Mouse (Mus musculus) midbrain, embryonic 13.5 days (tissue): ENCODE measurements around the gene Irgq. TPM values are rescaled to one million over a fixed set of nuclear protein-coding genes. Genes with fewer than 3 reads are reported as not detected.
A peak's percentile ranks its signal among the peaks of the same experiment; 100 is the strongest.
"Not testable (repeated sequence)": the region's sequence is repeated elsewhere in the genome, so short reads cannot be mapped to it uniquely, and the experiment has no call there.

Experiments used
- ATAC-seq: fragments of 200-750 bp; cut with Nextera tagmentation; 2 replicates; pipeline ENCODE4 v1.8.0; 2017; ENCODE audit warnings: mild to moderate bottlenecking, moderate TSS enrichment, moderate library complexity
- H3K27ac ChIP-seq: fragments of 300-500 bp; sonication (generic); 2 replicates; pipeline ENCODE4 v1.5.1; 2015; ENCODE audit warnings: inconsistent platforms, mild to moderate bottlenecking, moderate library complexity
- H3K27me3 ChIP-seq: fragments of 300-500 bp; sonication (generic); 2 replicates; pipeline ENCODE4 v1.6.1; 2015; ENCODE audit warnings: mild to moderate bottlenecking, inconsistent platforms
- H3K36me3 ChIP-seq: fragments of 300-500 bp; sonication (generic); 2 replicates; pipeline ENCODE4 v1.6.1; 2015; ENCODE audit warnings: mild to moderate bottlenecking, inconsistent platforms
- H3K4me1 ChIP-seq: fragments of 300-500 bp; sonication (generic); replicated peaks from 2 replicates; pipeline ENCODE4 v1.6.1; 2015; ENCODE audit warnings: inconsistent platforms
- H3K4me2 ChIP-seq: fragments of 300-500 bp; sonication (generic); replicated peaks from 2 replicates; pipeline ENCODE4 v1.6.1; 2015; ENCODE audit warnings: moderate library complexity, mild to moderate bottlenecking, inconsistent platforms
- H3K4me3 ChIP-seq: fragments of 300-500 bp; sonication (generic); replicated peaks from 2 replicates; pipeline ENCODE4 v1.5.1; 2015; ENCODE audit warnings: mild to moderate bottlenecking, inconsistent platforms
- H3K9ac ChIP-seq: fragments of 300-500 bp; sonication (generic); replicated peaks from 2 replicates; pipeline ENCODE4 v1.6.1; 2015; ENCODE audit warnings: mild to moderate bottlenecking, inconsistent platforms
- H3K9me3 ChIP-seq: fragments of 300-500 bp; sonication (generic); 2 replicates; pipeline ENCODE4 v1.6.1; 2016; ENCODE audit warnings: mild to moderate bottlenecking, inconsistent platforms
- WGBS: fragments of 180-500 bp; shearing (Covaris S2); methylation state at CpG from one replicate; pipeline ENCODE4 v1.1.7; 2015; 5-methylcytosine and 5-hydroxymethylcytosine counted together
- polyA plus RNA-seq: library from polyadenylated mRNA; unstranded; fragments of >200 nt; fragmentation: Nextera tagmentation; extraction: Ambion mirVana; gene quantifications from 2 replicates; pipeline ENCODE4 v1.2.1, GENCODE M21; 2015

Irgq gene
- polyA plus RNA-seq, 1 experiment from 2014 or later, result 25.3 TPM

GRCm38 (mm10) chr7:24517654-24518053 is 12.8 kb upstream of the Irgq start:
- H3K4me3 ChIP-seq, result no peak overlapping the region
- H3K27ac ChIP-seq, result peak overlapping the region; percentile 46; the same call in 1 of the 2 replicates
- no peak for ATAC-seq
- H3K9ac ChIP-seq, result no peak overlapping the region
- H3K4me1 ChIP-seq, result 0 out of 2 replicates have a peak, but pooled peaks cover 2% of the 10 kb centered on the region
- no peaks in the 10 kb centered on the region for H3K9me3 ChIP-seq
- H3K36me3 ChIP-seq, result peaks cover 59% of the 10 kb centered on the region
- H3K27me3 ChIP-seq, result no peaks in the 10 kb centered on the region
- no peak overlapping the region for H3K4me2 ChIP-seq
- WGBS, result 53% methylated on average over 6 of the region's 6 CpGs

DNA sequence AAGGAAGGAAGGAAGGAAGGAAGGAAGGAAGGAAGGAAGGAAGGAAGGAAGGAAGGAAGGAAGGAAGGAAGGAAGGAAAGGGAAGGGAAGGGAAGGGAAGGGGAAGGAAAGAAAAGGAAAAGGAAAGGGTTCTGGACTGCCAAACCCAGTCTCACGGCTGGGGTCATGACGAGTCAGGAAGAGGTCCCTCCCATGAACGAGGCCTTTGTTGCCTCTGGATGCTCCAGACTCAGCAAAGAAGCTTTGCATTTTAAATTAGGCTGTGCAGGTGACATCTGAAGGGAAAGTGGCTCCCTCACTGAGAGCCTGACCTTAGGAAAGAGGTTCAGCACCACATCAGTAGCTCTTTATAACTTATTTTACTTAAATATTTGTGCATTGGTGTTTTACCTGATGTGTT is 11.4 kb upstream of the Irgq start:
- peaks cover 44% of the 10 kb centered on the region for H3K36me3 ChIP-seq
- H3K4me1 ChIP-seq, result no peaks in the 10 kb centered on the region
- no peaks in the 10 kb centered on the region for H3K27me3 ChIP-seq
- H3K4me3 ChIP-seq, result no peak overlapping the region
- ATAC-seq, result no peak
- no peak overlapping the region for H3K4me2 ChIP-seq
- 22% methylated on average over 3 of the region's 3 CpGs for WGBS
- no peaks in the 10 kb centered on the region for H3K9me3 ChIP-seq
- no peak overlapping the region for H3K27ac ChIP-seq
- H3K9ac ChIP-seq, result no peak overlapping the region

DNA sequence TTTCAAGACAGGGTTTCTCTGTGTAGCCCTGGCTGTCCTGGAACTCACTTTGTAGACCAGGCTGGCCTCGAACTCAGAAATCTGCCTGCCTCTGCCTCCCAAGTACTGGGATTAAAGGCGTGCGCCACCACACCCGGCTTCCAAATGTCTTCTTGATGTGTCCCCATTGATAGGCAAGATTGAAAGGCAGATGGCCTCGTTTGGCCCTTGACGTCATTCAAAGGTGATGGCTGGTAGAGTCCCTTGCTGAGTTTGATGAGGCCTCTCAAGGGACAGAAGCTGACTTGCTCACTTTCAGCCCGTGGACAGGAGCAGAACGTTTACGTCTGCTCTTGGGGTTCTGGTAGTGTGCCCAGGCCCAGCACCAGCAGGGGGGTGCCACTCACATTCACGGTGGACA is 10.4 kb upstream of the Irgq start:
- not testable (repeated sequence) for H3K4me1 ChIP-seq, H3K9ac ChIP-seq, ATAC-seq, H3K4me2 ChIP-seq, H3K27ac ChIP-seq, H3K27me3 ChIP-seq, H3K4me3 ChIP-seq, H3K9me3 ChIP-seq
- peaks cover 35% of the 10 kb centered on the region for H3K36me3 ChIP-seq
- WGBS, result 87% methylated on average over 10 of the region's 10 CpGs

- no peak for ATAC-seq
- Histone ChIP-seq H3K4me3 (no peak overlapping the region), H3K9me3 (no peaks in the 10 kb centered on the region), H3K4me2 (no peak overlapping the region), H3K4me1 (no peaks in the 10 kb centered on the region), H3K27me3 (no peaks in the 10 kb centered on the region), H3K36me3 (peaks cover 10% of the 10 kb centered on the region), H3K27ac (no peak overlapping the region), H3K9ac (no peak overlapping the region)
- WGBS, result 69% methylated on average over 5 of the region's 5 CpGs
These were observed 7.7 kb upstream of the Irgq start for GRCm38 (mm10) chr7:24522805-24523204.

DNA sequence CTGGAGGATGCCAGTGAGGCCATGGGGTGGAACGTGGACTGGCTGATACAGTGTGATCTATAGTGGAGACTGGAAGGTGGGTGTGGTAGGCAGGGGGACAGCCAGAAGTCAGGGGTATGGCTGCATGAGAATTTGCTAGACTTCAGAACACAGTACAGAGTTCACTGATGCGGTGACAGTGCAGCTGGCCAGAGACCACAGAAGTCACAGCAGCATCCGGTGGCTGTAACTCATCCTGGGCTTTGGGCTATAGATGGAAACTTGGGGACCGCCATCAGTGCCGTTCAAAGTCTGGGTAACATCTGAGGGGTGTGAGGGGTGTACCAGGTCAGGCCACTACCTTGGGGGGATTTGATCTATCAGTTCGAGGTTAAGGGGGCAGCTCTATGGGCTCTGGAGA is 6.8 kb upstream of the Irgq start:
- no peak for ATAC-seq
- Histone ChIP-seq H3K4me3 (no peak overlapping the region), H3K4me1 (no peaks in the 10 kb centered on the region), H3K27me3 (no peaks in the 10 kb centered on the region), H3K9me3 (no peaks in the 10 kb centered on the region), H3K9ac (no peak overlapping the region), H3K4me2 (no peak overlapping the region), H3K36me3 (peaks cover 1% of the 10 kb centered on the region), H3K27ac (no peak overlapping the region)
- WGBS, result 91% methylated on average over 6 of the region's 6 CpGs

GRCm38 (mm10) chr7:24524978-24525377 is 5.5 kb upstream of the Irgq start:
- H3K27ac ChIP-seq, result no peak overlapping the region
- H3K4me2 ChIP-seq, result no peak overlapping the region
- H3K9me3 ChIP-seq, result no peaks in the 10 kb centered on the region
- H3K36me3 ChIP-seq, result no peaks in the 10 kb centered on the region
- no peak overlapping the region for H3K9ac ChIP-seq
- 84% methylated on average over 6 of the region's 6 CpGs for WGBS
- no peak overlapping the region for H3K4me3 ChIP-seq
- no peaks in the 10 kb centered on the region for H3K27me3 ChIP-seq
- ATAC-seq, result no peak
- H3K4me1 ChIP-seq, result peaks cover 7% of the 10 kb centered on the region

DNA sequence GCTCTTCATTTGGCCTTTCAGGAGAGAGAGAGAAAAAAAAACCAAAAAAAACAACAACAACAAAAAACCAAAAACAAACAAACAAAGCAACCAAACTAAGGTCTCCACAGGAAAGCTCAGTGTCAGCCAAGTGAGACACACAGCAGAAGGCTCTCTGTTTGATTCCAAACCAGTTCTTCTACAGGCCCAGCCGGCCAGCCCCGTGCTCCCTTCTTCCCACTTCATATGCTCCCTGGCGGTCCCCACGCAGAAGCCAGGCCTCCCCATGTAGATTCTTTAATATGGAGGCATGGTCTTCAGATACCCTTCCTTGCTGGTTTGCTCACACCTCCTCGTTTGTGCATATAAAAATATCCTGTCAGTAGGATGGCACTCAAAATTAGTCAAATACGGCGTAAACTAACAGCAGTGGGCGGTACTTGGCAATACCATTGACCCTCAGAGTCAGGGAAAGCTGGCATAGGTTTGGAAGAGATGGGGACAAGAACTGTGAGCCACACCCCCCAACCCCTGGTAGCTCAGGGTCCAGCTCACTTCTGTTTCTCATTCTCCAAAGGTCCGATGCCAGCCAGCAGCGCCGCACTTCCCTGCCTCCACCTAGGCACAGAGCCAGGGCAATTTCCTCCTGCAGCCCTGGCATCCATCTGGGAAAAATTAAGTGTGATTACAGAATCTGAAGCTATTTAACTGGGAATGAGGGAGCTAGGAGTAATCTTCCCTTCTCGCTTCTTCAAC is 4.6 kb upstream of the Irgq start:
- H3K9ac ChIP-seq, result no peak overlapping the region
- H3K27me3 ChIP-seq, result no peaks in the 10 kb centered on the region
- no peak for ATAC-seq
- H3K4me3 ChIP-seq, result no peak overlapping the region
- H3K9me3 ChIP-seq, result no peaks in the 10 kb centered on the region
- H3K4me1 ChIP-seq, result peaks cover 7% of the 10 kb centered on the region
- no peak overlapping the region for H3K4me2 ChIP-seq
- WGBS, result 93% methylated on average over 12 of the region's 12 CpGs
- H3K27ac ChIP-seq, result no peak overlapping the region
- H3K36me3 ChIP-seq, result no peaks in the 10 kb centered on the region

GRCm38 (mm10) chr7:24528861-24529260 is 1.6 kb upstream of the Irgq start:
- Histone ChIP-seq H3K9ac (no peak overlapping the region), H3K27ac (no peak overlapping the region), H3K4me3 (no peak overlapping the region), H3K9me3 (no peaks in the 10 kb centered on the region), H3K4me2 (no peak overlapping the region), H3K36me3 (peaks cover 8% of the 10 kb centered on the region), H3K4me1 (peaks cover 29% of the 10 kb centered on the region), H3K27me3 (peaks cover 10% of the 10 kb centered on the region)
- WGBS, result 88% methylated on average over 11 of the region's 11 CpGs
- ATAC-seq, result no peak

DNA sequence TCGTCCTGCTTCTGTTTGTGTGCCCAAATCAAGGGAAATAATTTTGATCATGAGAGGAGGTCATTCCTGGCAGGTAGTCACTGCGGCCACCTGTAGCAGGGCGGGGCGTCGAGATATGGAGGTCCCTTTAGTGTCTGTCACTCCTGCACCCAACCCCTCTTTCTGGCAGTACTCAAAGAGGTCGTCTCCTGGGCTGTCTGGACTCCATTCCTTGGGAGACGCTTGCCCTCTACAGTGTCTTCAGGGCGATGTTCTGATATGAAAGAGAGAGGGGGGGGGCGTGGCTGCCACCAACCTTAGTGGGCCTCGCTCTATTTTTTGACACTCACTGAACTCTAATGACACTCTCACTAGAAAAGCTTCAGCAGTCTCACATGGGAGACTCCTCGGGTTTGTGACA is 909 bp upstream of the Irgq start:
- Histone ChIP-seq H3K4me1 (peaks cover 36% of the 10 kb centered on the region), H3K4me3 (peak overlapping the region; percentile 62), H3K4me2 (peak overlapping the region; percentile 86), H3K27me3 (peaks cover 11% of the 10 kb centered on the region), H3K9ac (peak overlapping the region; percentile 69), H3K27ac (peak overlapping the region; percentile 87), H3K9me3 (no peaks in the 10 kb centered on the region), H3K36me3 (peaks cover 16% of the 10 kb centered on the region)
- 62% methylated on average over 11 of the region's 11 CpGs for WGBS
- ATAC-seq, result peak; percentile 0; the same call in 1 of the 2 replicates

GRCm38 (mm10) chr7:24531211-24531971 is 902 bp downstream of the Irgq start:
- Histone ChIP-seq H3K36me3 (peaks cover 34% of the 10 kb centered on the region), H3K27me3 (peaks cover 11% of the 10 kb centered on the region), H3K27ac (peak overlapping the region; percentile 82), H3K4me2 (peak overlapping the region; percentile 86), H3K4me3 (peak overlapping the region; percentile 62), H3K4me1 (peaks cover 44% of the 10 kb centered on the region), H3K9me3 (no peaks in the 10 kb centered on the region), H3K9ac (peak overlapping the region; percentile 93)
- under 1% methylated on average over 43 of the region's 43 CpGs for WGBS
- peak; percentile 59 for ATAC-seq

GRCm38 (mm10) chr7:24533031-24533571 is 2.6 kb downstream of the Irgq start:
- Histone ChIP-seq H3K36me3 (peaks cover 36% of the 10 kb centered on the region), H3K4me2 (peak overlapping the region; percentile 42), H3K27ac (no peak overlapping the region), H3K27me3 (peaks cover 11% of the 10 kb centered on the region), H3K4me3 (peak overlapping the region; percentile 14), H3K9me3 (no peaks in the 10 kb centered on the region), H3K9ac (peak overlapping the region; percentile 59; the same call in 1 of the 2 replicates), H3K4me1 (peaks cover 49% of the 10 kb centered on the region)
- no peak for ATAC-seq
- WGBS, result 59% methylated on average over 28 of the region's 28 CpGs

GRCm38 (mm10) chr7:24533806-24534205 is 3.3 kb downstream of the Irgq start:
- Histone ChIP-seq H3K9ac (peak overlapping the region; percentile 59), H3K27ac (no peak overlapping the region), H3K27me3 (peaks cover 11% of the 10 kb centered on the region), H3K9me3 (no peaks in the 10 kb centered on the region), H3K4me2 (peak overlapping the region; percentile 42), H3K4me1 (peaks cover 53% of the 10 kb centered on the region), H3K4me3 (peak overlapping the region; percentile 14), H3K36me3 (peaks cover 39% of the 10 kb centered on the region)
- 26% methylated on average over 36 of the region's 42 CpGs for WGBS
- ATAC-seq, result no peak
